Mouse (Mus musculus) left cerebral cortex, postnatal 10 days (tissue): Measurements from ENCODE around the gene Foxp1. TPM values are rescaled to one million over a fixed set of nuclear protein-coding genes. Genes with fewer than 3 reads are reported as not detected.

ENCODE experiments used
- DNase-seq, 2 experiments: peaks; one replicate each; pipeline ENCODE4 v3.0.0; 2021 to 2022; ENCODE audit warnings: low spot score in 2 of 2, mixed read lengths in 1 of 2; ENCODE audit errors: extremely low spot score in 1 of 2
- intact Hi-C: fragments of 180-260 bp; cut with DNase I; formaldehyde crosslinking; loops from one replicate; pipeline ENCODE4 v1.15.1; 2025
- total RNA-seq, 2 experiments: library from RNA; stranded (reverse); gene quantifications; 2 replicates each; pipeline ENCODE4 v1.2.3; 2021

Foxp1 gene
- total RNA-seq, 2 experiments from 2014 or later: 157 to 161 TPM

- no peak for DNase-seq
- intact Hi-C loops: no loop called here
Observed at GRCm38 (mm10) chr6:99221147-99221546, 301.4 kb downstream of the Foxp1 start.

DNA sequence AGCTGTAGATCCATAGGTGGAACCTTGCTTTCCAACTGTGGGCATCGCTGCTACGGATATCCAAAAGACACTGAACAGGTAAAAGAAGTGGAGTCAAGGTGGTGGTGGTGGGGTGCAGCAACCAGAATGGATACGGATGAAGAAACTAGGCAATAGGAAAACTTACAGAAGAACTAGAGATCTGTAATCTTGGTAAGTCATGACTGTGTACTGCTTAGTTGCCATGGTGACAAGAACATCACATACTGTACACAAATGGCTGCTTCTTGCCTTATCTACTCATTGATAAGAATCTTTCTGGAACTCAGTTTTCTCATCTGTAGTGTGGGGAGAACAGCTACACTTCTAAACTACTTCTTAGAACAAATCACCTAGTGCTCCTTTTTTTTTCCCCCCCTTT, 302.0 kb downstream of the Foxp1 start:
- DNase-seq: no peak
- intact Hi-C loops: no loop called here

DNA sequence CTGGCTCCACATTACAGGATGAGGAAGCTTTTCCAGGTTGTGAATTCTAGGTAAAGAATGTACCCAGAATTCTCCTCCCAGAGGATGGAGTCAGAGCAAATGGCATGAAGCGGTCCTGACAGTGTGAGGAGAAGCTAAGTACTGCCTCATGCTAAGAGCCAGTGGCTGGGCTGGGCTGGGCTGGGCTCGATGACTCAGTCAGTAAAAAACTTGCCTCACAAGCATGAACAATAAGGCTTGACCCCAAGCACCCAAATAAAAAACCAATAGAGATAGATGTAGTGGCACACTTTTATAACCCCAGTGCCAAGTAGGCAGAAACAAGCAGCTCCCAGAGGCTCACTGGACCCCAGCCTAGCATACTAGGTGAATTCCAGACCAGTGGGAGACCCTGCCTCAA, 304.7 kb downstream of the Foxp1 start:
- intact Hi-C loops: no loop called here
- DNase-seq: no peak

DNA sequence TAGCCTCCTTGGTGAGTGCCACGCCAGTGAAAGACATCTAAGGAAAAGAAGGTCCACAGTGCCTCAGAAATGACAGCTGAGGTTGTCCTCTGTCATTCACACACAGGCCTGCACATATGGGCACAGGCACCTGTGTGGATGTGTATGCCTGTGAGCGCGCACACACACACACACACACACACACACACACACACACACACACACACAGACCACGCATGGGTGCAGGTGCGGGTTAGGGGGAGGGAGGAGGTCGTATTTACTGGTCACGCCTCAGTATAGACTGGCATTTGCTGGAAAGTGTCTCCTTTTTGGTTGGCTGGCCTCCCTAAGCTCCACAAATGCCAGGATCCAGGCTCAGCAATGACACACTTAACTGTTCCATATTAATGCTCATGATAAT, 305.4 kb downstream of the Foxp1 start:
- intact Hi-C loops: no loop called here
- no peak for DNase-seq

DNA sequence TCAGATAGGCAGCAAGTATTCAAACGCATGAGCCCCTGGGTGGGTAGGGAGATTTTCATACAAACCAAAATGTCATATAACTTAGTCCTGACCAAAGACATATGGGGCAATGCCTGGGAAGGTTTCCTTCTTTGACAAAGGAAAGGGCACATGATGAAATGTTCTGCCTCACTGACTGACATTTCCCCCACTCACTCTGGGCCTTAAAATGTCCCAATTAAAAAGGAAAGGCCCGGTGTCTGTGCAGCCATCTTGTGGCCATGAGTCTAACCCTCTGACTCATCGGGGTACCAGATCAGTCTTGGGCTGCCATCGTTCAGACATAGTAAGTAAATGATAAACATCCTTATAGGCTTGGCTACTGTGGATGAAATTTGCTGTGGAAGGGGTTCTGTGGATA, 310.1 kb downstream of the Foxp1 start:
- intact Hi-C loops: no loop called here

DNA sequence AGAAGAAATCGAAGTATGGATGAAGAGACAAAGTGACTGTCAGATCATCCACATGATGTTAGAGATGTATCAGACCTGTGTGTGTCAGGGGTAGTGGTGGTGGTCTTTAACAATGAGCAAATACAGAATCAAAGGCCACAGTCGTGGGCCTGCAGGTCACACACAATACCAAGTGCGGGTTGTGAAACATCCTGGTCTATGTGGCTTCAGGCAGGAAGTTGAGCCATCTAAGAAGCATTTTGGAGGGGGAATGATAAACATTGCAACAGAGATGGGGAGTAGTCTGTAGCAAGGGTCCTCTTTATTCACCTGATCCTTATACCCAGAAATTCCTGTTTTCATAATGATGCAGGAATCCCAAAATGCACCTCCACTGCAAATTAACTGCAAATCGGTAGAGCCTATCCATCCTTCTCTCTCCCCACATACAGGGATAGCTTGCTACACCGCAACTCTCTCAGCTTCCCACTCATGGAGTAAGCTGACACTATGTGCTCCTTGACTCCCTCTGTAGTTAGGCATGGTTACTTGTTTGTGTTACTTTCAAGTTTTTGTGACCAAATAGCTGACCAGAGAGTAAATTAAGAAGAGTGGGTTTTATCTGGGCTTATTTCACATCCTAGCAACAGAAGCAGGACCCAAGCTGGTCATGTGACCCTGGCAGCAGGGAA, 310.7 kb downstream of the Foxp1 start:
- intact Hi-C loops: no loop called here
- no peak for DNase-seq

More for the DNA sequence above, 310.1 kb downstream of the Foxp1 start:
- no peak for DNase-seq

GRCm38 (mm10) chr6:99210161-99210560, 312.4 kb downstream of the Foxp1 start:
- no peak for DNase-seq
- intact Hi-C loops: no loop called here

DNA sequence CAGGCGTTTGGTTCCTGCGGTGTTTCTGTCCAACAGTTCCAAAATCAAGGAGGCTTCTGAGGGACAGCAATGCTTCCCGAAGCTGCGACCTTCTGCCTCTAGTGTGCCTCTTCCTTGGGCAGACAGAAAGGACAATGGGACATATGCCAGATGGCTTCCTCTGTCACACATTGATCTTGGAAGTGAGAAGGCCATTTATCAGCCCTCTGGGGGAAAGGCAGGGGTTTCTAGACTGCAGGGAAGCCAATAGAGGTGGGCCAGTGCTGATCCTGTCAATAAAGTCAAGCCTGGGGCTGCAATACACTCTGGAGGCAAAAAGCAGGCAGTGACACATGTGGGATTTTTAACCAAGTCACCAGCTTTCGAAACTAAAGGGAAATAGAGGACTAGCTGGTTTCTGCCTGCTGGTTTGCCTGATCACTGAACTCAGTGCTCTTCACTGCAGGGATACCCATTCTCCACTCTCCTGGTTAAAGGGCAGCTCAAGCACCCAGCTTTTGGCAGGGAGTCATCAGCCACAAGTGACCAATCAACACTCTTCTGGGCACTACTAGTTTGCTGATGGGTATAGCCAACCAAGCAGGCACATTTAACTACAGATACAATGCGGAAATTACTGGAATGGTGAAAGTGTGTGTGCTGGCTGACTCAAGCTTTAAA, 315.2 kb downstream of the Foxp1 start:
- intact Hi-C loops: no loop called here

DNA sequence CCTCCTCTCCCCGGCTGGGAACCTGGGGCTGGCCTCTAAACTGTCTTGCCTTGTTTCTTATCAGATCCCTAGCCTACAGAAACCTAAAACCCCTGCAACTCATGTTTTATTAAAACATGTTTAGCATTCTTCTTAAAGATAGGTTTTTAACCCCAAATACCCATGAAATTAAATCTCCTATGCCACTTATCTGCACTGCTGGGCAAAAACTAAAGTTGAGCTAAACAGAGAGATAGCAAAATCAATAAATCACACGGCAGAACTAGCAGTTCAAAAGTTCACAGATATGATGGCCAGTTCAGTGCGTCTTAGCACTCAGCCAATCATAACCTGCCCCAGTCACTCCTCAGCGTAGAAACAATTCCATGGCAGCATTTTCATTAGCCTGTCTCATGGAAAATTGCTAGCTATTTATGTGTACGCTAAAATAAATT, 316.1 kb downstream of the Foxp1 start:
- no peak for DNase-seq
- intact Hi-C loops: no loop called here

More for the DNA sequence above, 315.2 kb downstream of the Foxp1 start:
- DNase-seq: no peak

DNA sequence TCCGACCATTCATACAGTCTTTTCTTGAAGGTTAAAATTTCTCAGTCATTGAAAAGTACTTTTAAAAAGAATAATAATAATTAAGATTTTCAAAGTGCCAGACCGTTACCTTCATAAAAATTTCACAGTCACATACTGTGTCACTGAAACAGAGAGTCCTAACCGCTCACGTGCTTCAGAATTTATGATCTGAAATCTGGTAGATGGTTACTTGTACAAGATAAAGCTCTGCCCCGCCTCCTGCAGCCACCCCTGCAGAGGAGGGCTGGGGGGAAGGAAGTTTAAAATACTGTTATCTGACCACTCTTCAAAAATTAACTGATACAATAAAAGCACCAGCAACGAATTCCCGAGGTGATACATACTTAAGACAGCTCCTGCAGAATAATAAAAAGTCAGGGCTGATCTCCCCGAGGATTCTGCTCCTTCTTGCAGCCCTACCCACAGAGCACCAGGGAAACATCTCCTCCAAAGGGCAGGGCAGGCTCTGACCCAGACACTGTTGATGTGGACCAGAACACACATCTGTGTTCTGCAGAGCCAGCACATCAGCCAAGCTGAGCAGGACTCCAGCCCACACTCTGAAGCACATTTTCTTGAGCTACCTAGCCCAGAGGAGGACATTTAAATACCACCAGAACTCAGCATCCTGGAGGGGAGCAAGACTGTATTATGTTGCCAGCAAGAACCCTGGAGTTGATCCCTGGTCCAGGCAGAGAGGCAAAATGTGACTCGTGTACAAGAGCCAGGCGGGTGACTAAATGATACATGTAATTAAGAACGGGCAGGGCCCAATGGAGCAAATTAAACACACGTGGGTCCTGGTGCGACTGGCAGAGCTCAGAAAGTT, 316.7 kb downstream of the Foxp1 start:
- DNase-seq: no peak
- intact Hi-C loops: no loop called here

- no peak for DNase-seq
- intact Hi-C loops: no loop called here
Observed at GRCm38 (mm10) chr6:99204780-99205586, 317.5 kb downstream of the Foxp1 start.

GRCm38 (mm10) chr6:99204052-99204779, 318.3 kb downstream of the Foxp1 start:
- intact Hi-C loops: no loop called here

GRCm38 (mm10) chr6:99203231-99203630, 319.3 kb downstream of the Foxp1 start:
- DNase-seq: no peak
- intact Hi-C loops: no loop called here

More at GRCm38 (mm10) chr6:99204052-99204779, 318.3 kb downstream of the Foxp1 start:
- DNase-seq: no peak

DNA sequence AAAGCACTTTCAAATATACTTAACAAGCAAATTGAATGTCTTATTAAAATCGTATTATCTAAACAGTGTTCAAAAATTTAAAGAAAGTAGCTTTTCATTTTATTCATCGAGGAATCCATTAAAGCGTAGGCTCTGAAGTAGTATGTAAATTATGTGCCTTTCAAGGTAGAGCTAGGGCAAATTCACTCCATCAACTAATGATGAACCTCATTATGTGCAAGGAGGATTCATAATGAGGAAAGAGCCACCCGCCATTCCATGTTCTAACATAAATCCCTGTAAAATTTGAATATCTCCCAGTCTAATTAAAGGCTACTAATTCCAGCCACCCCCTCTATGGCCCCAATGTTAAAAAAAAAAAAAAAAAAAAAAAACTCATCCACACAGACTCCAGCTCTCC, 319.7 kb downstream of the Foxp1 start:
- DNase-seq: no peak
- intact Hi-C loops: no loop called here

DNA sequence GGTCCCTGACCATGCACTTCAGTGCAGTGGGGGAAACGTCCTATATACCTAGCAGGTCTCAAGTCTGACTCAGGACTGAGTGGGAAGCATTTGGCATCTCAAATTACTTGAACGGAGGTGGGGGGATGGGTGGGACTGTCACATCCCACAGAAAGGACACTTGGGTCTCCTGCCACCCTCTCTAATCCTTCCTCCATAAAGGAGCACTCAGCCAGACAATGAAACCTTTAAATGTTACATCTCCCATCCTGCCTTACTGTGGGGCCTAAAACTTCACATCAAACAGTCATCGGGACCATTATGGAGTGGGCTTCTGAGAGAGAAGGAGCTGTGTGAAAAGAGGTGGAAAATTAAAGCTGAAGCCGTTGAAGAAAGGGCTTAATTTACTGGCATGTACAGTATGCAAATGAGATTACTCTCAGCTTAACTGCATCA, 321.2 kb downstream of the Foxp1 start:
- no peak for DNase-seq
- intact Hi-C loops: no loop called here

DNA sequence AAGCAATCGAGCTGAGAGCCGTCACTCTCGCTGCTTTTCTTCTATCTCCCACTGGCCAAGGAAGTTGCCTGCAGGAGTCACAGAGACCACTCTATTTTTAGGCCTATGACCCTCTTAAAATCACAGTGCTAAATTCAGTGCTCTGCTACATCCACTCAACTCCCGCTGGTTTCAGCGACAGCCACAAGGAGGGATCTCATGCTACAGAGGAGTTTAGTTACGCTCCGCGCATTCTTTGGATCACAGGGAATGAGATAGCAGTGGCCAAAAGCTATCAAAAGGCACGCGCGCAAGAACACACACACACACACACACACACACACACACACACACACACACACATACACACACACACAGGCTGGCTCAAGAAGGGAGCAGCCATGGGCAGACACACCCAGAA, 321.9 kb downstream of the Foxp1 start:
- intact Hi-C loops: no loop called here
- peak in 1 of 2 experiments; percentile 37 for DNase-seq

GRCm38 (mm10) chr6:99199277-99199676, 323.2 kb downstream of the Foxp1 start:
- intact Hi-C loops: no loop called here
- DNase-seq: no peak

GRCm38 (mm10) chr6:99193697-99194096, 328.8 kb downstream of the Foxp1 start:
- intact Hi-C loops: no loop called here
- DNase-seq: no peak
